Mouse (Mus musculus) liver, adult 2 months (tissue): ENCODE measurements around the gene Gm5134. TPM values are rescaled to one million over a fixed set of nuclear protein-coding genes. Genes with fewer than 3 reads are reported as not detected.
A peak's percentile ranks its signal among the peaks of the same experiment; 100 is the strongest.

Source experiments
- DNase-seq: peaks from one replicate; pipeline ENCODE4 v3.0.0-alpha.2; 2011; ENCODE audit warnings: low read depth, low spot score; ENCODE audit errors: extremely low read depth
- H3K27ac ChIP-seq: fragments of 200-500 bp; replicated peaks from 2 replicates; pipeline ENCODE4 v1.5.1; 2012; ENCODE audit warnings: low read depth, mild to moderate bottlenecking, control low read depth, inconsistent platforms, low read length; ENCODE audit not compliant: insufficient read depth
- H3K27me3 ChIP-seq: fragments of 200-500 bp; 2 replicates; pipeline ENCODE4 v1.6.1; 2012; ENCODE audit warnings: mild to moderate bottlenecking, moderate library complexity, low read length, inconsistent platforms; ENCODE audit not compliant: control insufficient read depth, insufficient read depth
- H3K36me3 ChIP-seq: fragments of 200-500 bp; 2 replicates; pipeline ENCODE4 v1.6.1; 2012; ENCODE audit warnings: low read length, inconsistent platforms; ENCODE audit not compliant: control insufficient read depth, insufficient read depth
- H3K4me1 ChIP-seq: fragments of 200-500 bp; 2 replicates; pipeline ENCODE4 v1.6.1; 2011; ENCODE audit warnings: low read length; ENCODE audit not compliant: control insufficient read depth, insufficient read depth
- H3K4me3 ChIP-seq: fragments of 200-500 bp; 2 replicates; pipeline ENCODE4 v1.5.1; 2011; ENCODE audit warnings: low read depth, mild to moderate bottlenecking, control low read depth, low read length, moderate library complexity; ENCODE audit not compliant: insufficient read depth
- H3K79me2 ChIP-seq: fragments of 200-500 bp; 2 replicates; pipeline ENCODE4 v1.6.1; 2012; ENCODE audit warnings: inconsistent platforms, mild to moderate bottlenecking, low read length, moderate library complexity; ENCODE audit not compliant: control insufficient read depth, insufficient read depth
- H3K9ac ChIP-seq: fragments of 200-500 bp; 2 replicates; pipeline ENCODE4 v1.6.1; 2012; ENCODE audit warnings: low read depth, mild to moderate bottlenecking, control low read depth, inconsistent platforms, low read length
- CTCF ChIP-seq: fragments of 200-500 bp; IDR thresholded peaks from 2 replicates; pipeline ENCODE4 v1.5.1; 2011; ENCODE audit warnings: low read depth, low read length, control low read depth
- POLR2A ChIP-seq: fragments of 200-500 bp; IDR thresholded peaks from 2 replicates; pipeline ENCODE4 v1.6.1; 2011; ENCODE audit warnings: low read length, control low read depth; ENCODE audit not compliant: insufficient read depth; ENCODE audit errors: extremely low read depth
- WGBS: fragments of 180-500 bp; shearing (Covaris S2); methylation state at CpG from one replicate; pipeline ENCODE4 v1.1.7; 2018; 5-methylcytosine and 5-hydroxymethylcytosine counted together
- polyA plus RNA-seq: library from polyadenylated mRNA; depleted of rRNA; stranded (reverse); fragments of >200 nt; gene quantifications from 2 replicates; pipeline ENCODE4 v1.2.3, GENCODE M21; 2012; rRNA removed
- total RNA-seq: library from RNA; depleted of rRNA; stranded (reverse); fragments of >200 nt; gene quantifications from 2 replicates; pipeline ENCODE4 v1.2.3, GENCODE M21; 2014; rRNA removed

Gm5134 gene
- 0.07 TPM in 1 of 2 replicates, not detected in the other for total RNA-seq
- not detected in 2 replicates for polyA plus RNA-seq

DNA sequence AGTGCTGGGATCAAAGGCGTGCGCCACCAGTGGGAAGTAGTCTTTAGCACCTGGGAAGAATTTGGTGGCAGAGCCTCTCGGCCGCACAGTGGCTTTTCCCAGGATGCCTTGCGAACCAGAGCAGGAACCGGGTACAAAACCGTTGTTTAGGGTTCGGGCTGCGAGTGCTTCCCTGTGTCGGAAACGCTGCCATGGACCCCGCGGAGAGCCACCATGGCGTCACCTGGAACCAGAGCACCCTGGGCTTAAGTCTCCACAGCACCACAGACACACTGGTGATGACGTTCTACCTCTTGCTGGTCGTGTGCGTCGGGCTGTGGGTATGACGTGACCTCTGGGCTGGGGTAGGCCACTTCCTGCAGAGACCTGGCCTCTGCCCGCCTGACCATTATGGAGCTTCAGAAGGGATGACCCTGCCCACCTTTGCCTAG, at the start of gene Gm5134:
Gene Gm5134 (plus strand): TSS at position 134 of the 431 bp plus-strand sequence.
- no peaks in the 10 kb centered on the region for H3K79me2 ChIP-seq
- WGBS, result 45% methylated on average over 20 of the region's 20 CpGs
- no peak within 1 kb of the TSS for H3K4me3 ChIP-seq
- no peaks in the 10 kb centered on the region for H3K36me3 ChIP-seq
- H3K27ac ChIP-seq, result no peak within 1 kb of the TSS
- no peaks in the 10 kb centered on the region; the same call in 1 of the 2 replicates for H3K4me1 ChIP-seq
- H3K27me3 ChIP-seq, result no peaks in the 10 kb centered on the region
- TF ChIP-seq POLR2A (no peak), CTCF (no peak)
- H3K9ac ChIP-seq, result no peak within 1 kb of the TSS
- no peak for DNase-seq

DNA sequence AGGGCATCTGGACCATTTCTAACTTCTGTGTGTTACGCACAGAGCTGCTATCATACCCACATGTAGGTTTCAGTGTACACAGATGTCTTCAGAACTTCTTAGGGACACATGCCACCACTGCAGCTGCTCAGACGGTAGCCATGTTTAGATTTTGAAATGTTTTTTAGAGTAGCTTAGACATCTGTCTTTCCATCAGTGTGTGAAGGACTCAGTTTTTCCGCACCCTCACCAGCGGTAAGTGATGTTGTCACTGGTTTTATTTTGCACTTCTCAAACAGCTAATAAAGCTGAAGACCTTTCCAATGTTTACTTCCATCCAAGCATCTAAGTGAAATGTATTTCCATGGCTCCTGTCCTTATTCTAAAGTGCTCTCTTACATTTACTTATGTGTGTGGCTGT, 47.4 kb upstream of the Gm5134 start:
- 97% methylated on average over 4 of the region's 4 CpGs for WGBS
- no peaks in the 10 kb centered on the region for H3K27me3 ChIP-seq
- H3K79me2 ChIP-seq, result no peaks in the 10 kb centered on the region
- no peak for DNase-seq
- H3K27ac ChIP-seq, result no peak overlapping the region
- no peaks in the 10 kb centered on the region for H3K4me1 ChIP-seq
- no peak overlapping the region for H3K4me3 ChIP-seq
- H3K9ac ChIP-seq, result no peak overlapping the region
- H3K36me3 ChIP-seq, result peaks cover 23% of the 10 kb centered on the region
- TF ChIP-seq POLR2A (no peak), CTCF (no peak)

DNA sequence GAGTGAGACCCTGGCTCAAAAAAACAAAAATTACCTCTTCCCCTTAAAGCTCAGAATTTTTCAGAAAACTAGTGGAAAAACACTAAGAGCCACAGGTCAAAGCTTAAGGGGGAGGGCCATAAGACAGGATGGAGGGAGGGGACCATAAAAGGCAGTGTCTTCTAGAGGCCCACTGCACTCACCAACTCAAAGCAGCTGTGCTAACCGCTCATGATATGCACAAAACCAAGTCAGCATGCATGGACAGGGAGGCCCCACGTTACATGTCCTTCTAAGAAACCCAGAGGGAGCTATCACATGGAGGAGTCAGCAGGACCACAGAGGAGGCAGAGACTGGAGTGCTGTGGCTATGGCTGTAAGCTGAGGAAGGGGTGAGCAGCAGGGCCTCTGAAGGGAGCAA, 43.6 kb upstream of the Gm5134 start:
- H3K27me3 ChIP-seq, result no peaks in the 10 kb centered on the region
- TF ChIP-seq CTCF (no peak), POLR2A (no peak)
- H3K4me1 ChIP-seq, result no peaks in the 10 kb centered on the region
- peak overlapping the region; percentile 33; the same call in 1 of the 2 replicates for H3K27ac ChIP-seq
- H3K4me3 ChIP-seq, result no peak overlapping the region
- H3K36me3 ChIP-seq, result peaks cover 12% of the 10 kb centered on the region
- WGBS, result 81% methylated on average over 2 of the region's 2 CpGs
- DNase-seq, result no peak
- H3K79me2 ChIP-seq, result no peaks in the 10 kb centered on the region
- H3K9ac ChIP-seq, result no peak overlapping the region

DNA sequence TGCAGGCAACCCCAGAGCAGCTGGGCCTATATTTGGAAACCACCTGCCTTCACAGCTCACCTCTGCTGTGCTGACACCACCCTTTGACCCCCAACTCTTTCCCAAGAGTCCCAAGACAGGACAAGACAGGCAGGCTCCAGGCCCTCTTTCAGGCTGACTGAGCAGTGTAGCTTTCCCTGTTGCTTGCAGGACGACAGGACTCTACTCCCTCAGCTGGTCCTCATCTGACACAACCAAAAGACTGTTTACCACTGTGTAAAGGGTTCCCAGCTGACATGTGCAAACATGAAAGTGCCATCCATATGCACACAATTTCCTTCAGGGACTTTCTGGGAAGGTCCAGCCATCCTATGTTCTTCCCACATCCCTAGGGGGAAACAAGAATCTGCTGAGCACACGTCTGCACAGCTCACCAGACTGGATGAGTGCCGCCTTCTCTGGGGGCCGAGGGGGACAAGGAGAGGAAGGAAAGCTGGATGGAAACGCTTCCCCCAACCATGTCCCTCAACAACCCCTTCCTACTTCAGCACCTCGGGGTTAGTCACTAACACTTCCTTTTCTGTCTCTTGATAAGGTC, 41.2 kb upstream of the Gm5134 start:
- Histone ChIP-seq H3K36me3 (peaks cover 10% of the 10 kb centered on the region; the same call in 1 of the 2 replicates), H3K79me2 (peaks cover 7% of the 10 kb centered on the region), H3K9ac (no peak overlapping the region), H3K27me3 (no peaks in the 10 kb centered on the region), H3K4me1 (no peaks in the 10 kb centered on the region), H3K4me3 (no peak overlapping the region), H3K27ac (no peak overlapping the region)
- TF ChIP-seq CTCF (no peak), POLR2A (no peak)
- WGBS, result 65% methylated on average over 6 of the region's 6 CpGs
- DNase-seq, result no peak

DNA sequence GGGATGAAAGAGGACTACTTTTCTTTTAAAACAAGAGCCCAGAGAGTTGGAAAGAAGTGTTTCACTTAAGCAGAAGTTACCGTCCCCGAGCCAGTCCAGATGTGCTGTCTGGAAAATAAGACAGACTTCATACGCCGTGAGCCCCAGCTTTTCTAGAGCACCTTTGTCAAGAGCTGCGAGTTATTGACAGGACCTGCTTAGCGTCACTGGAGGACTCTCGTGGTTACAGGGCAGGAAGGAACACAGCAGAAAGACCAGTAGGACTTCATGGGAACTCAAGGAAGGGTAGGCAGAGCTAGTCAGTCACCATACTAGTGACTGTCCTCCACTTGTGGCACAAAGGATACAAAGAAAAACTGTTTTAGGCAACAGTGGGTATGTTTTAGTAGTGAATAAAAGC, 38.8 kb upstream of the Gm5134 start:
- Histone ChIP-seq H3K36me3 (0 out of 2 replicates have a peak, but pooled peaks cover 2% of the 10 kb centered on the region), H3K4me1 (0 out of 2 replicates have a peak, but pooled peaks cover 1% of the 10 kb centered on the region), H3K4me3 (no peak overlapping the region), H3K9ac (peak overlapping the region; percentile 11; the same call in 1 of the 2 replicates), H3K79me2 (peaks cover 17% of the 10 kb centered on the region), H3K27me3 (no peaks in the 10 kb centered on the region), H3K27ac (no peak overlapping the region)
- TF ChIP-seq CTCF, result no peak
- TF ChIP-seq POLR2A, result no peak
- no peak for DNase-seq
- 90% methylated on average over 7 of the region's 7 CpGs for WGBS

DNA sequence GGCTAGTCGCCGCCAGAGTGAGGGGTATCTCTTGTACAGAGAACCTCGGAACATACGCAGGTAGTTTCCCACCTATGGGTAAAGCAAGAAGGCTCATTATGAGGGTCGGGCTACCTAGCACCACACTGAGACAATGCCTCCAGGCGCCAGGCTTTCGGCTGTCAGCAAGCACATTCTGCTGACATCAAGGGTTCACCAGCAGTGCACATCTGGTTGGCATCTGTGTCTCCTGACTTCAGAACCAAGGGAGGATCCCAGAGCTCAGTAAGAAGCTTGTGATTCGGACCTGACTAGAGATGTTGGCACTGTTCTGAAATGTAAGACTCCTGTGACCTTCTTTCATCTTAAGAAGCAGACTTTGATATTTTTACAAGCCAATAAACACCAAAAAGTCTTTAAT, 37.5 kb upstream of the Gm5134 start:
- H3K4me3 ChIP-seq, result no peak overlapping the region
- DNase-seq, result no peak
- WGBS, result 90% methylated on average over 8 of the region's 8 CpGs
- H3K27me3 ChIP-seq, result no peaks in the 10 kb centered on the region
- no peak for TF ChIP-seq POLR2A
- TF ChIP-seq CTCF, result no peak
- H3K36me3 ChIP-seq, result 0 out of 2 replicates have a peak, but pooled peaks cover 2% of the 10 kb centered on the region
- peaks cover 19% of the 10 kb centered on the region for H3K79me2 ChIP-seq
- no peak overlapping the region for H3K27ac ChIP-seq
- no peak overlapping the region for H3K9ac ChIP-seq
- H3K4me1 ChIP-seq, result peaks cover 6% of the 10 kb centered on the region; the same call in 1 of the 2 replicates
